Comparison of ENCODE assay signal across 12 mouse cellular contexts in genomic region chr5:147390772-147391171, GRCm38 (mm10).
"Had no signal": no experiment of that assay in that cellular context is flagged by ENCODE, and none has a peak within 500 bp of the region (broad histone marks: within the 10 kb centered on the region; RNA-seq: fewer than 3 reads in every experiment).

No protein-coding gene starts in this region.

- H3K4me3 ChIP-seq: limb, embryonic 15.5 days; midbrain, embryonic 10.5 days; myocyte; neural tube, embryonic 15.5 days had no signal

- H3K9ac ChIP-seq: limb, embryonic 15.5 days; liver, embryonic 14.5 days; neural tube, embryonic 15.5 days had no signal

- H3K36me3 ChIP-seq: limb, embryonic 15.5 days; midbrain, embryonic 10.5 days; neural tube, embryonic 15.5 days had no signal

- H3K27ac ChIP-seq: limb, embryonic 15.5 days; liver, embryonic 14.5 days; midbrain, embryonic 10.5 days; neural tube, embryonic 15.5 days; stomach, postnatal 0 days had no signal

- H3K27me3 ChIP-seq: limb, embryonic 15.5 days; neural tube, embryonic 15.5 days had no signal

- H3K4me1 ChIP-seq: limb, embryonic 15.5 days; midbrain, embryonic 10.5 days; neural tube, embryonic 15.5 days had no signal

- DNase-seq: kidney, adult 11 months; kidney, adult 9 months; kidney, postnatal 10 days; lung, adult 18-20 months; midbrain, embryonic 14.5 days; right cerebral cortex, postnatal 25 days had no signal

- H3K9me3 ChIP-seq: limb, embryonic 15.5 days; neural tube, embryonic 15.5 days had no signal

- H3K4me2 ChIP-seq: limb, embryonic 15.5 days; neural tube, embryonic 15.5 days had no signal
